Mouse (Mus musculus) liver, embryonic 13.5 days (tissue): Measurements from ENCODE around the gene Sfrp2. TPM values are rescaled to one million over a fixed set of nuclear protein-coding genes. Genes with fewer than 3 reads are reported as not detected.
A peak's percentile ranks its signal among the peaks of the same experiment; 100 is the strongest.

Experiments
- ATAC-seq: fragments of 200-750 bp; cut with Nextera tagmentation; 2 replicates; pipeline ENCODE4 v1.8.0; 2017; ENCODE audit warnings: low read depth, mild to moderate bottlenecking, moderate number of reproducible peaks, moderate library complexity
- DNase-seq: peaks from one replicate; pipeline ENCODE4 v3.0.0; 2022
- H3K27ac ChIP-seq: fragments of 300-500 bp; sonication (generic); 2 replicates; pipeline ENCODE4 v1.5.1; 2015; ENCODE audit warnings: moderate library complexity, mild to moderate bottlenecking, inconsistent platforms
- H3K27me3 ChIP-seq: fragments of 300-500 bp; sonication (generic); 2 replicates; pipeline ENCODE4 v1.6.1; 2015; ENCODE audit warnings: mild to moderate bottlenecking, inconsistent platforms
- H3K36me3 ChIP-seq: fragments of 300-500 bp; sonication (generic); 2 replicates; pipeline ENCODE4 v1.6.1; 2015; ENCODE audit warnings: mild to moderate bottlenecking, inconsistent platforms
- H3K4me1 ChIP-seq: fragments of 300-500 bp; sonication (generic); replicated peaks from 2 replicates; pipeline ENCODE4 v1.6.1; 2015; ENCODE audit warnings: inconsistent platforms
- H3K4me2 ChIP-seq: fragments of 300-500 bp; sonication (generic); 2 replicates; pipeline ENCODE4 v1.6.1; 2015; ENCODE audit warnings: inconsistent platforms, mild to moderate bottlenecking, moderate library complexity
- H3K4me3 ChIP-seq: fragments of 300-500 bp; sonication (generic); replicated peaks from 2 replicates; pipeline ENCODE4 v1.5.1; 2015; ENCODE audit warnings: mild to moderate bottlenecking, inconsistent platforms
- H3K9ac ChIP-seq: fragments of 300-500 bp; sonication (generic); 2 replicates; pipeline ENCODE4 v1.6.1; 2015; ENCODE audit warnings: mild to moderate bottlenecking, inconsistent platforms
- H3K9me3 ChIP-seq: fragments of 300-500 bp; sonication (generic); replicated peaks from 2 replicates; pipeline ENCODE4 v1.6.1; 2016; ENCODE audit warnings: inconsistent platforms
- WGBS: fragments of 180-500 bp; shearing (Covaris S2); methylation state at CpG from one replicate; pipeline ENCODE4 v1.1.7; 2015; ENCODE audit not compliant: insufficient replicate concordance; 5-methylcytosine and 5-hydroxymethylcytosine counted together
- polyA plus RNA-seq: library from polyadenylated mRNA; unstranded; fragments of >200 nt; fragmentation: Nextera tagmentation; extraction: Ambion mirVana; gene quantifications from 2 replicates; pipeline ENCODE4 v1.2.1, GENCODE M21; 2015

The Sfrp2 gene
- 7.9 and 8.5 TPM in 2 replicates for polyA plus RNA-seq

- H3K9ac ChIP-seq, result no peak within 1 kb of the TSS
- under 1% methylated on average over 81 of the region's 82 CpGs for WGBS
Measured at GRCm38 (mm10) chr3:83765871-83766725, at the start of gene Sfrp2. TSS of gene Sfrp2 (plus strand) at chr3:83766321.

GRCm38 (mm10) chr3:83717643-83718231 is 48.4 kb upstream of the Sfrp2 start:
- Histone ChIP-seq H3K9me3 (no peaks in the 10 kb centered on the region), H3K4me1 (no peaks in the 10 kb centered on the region), H3K27ac (no peak overlapping the region), H3K9ac (no peak overlapping the region), H3K4me2 (no peak overlapping the region), H3K4me3 (no peak overlapping the region), H3K36me3 (no peaks in the 10 kb centered on the region), H3K27me3 (no peaks in the 10 kb centered on the region)
- ATAC-seq, result no peak
- 58% methylated on average over 7 of the region's 7 CpGs for WGBS
- DNase-seq, result no peak

More at GRCm38 (mm10) chr3:83765871-83766725, at the start of gene Sfrp2:
- no peak within 1 kb of the TSS for H3K27ac ChIP-seq
- H3K36me3 ChIP-seq, result no peaks in the 10 kb centered on the region
- H3K4me3 ChIP-seq, result peak within 1 kb of the TSS; percentile 47
- H3K4me2 ChIP-seq, result peak within 1 kb of the TSS; percentile 66
- ATAC-seq (no peak), DNase-seq (no peak)
- H3K9me3 ChIP-seq, result no peaks in the 10 kb centered on the region
- H3K4me1 ChIP-seq, result peaks cover 11% of the 10 kb centered on the region; the same call in 1 of the 2 replicates
- peaks cover 70% of the 10 kb centered on the region for H3K27me3 ChIP-seq

GRCm38 (mm10) chr3:83718662-83719061 is 47.5 kb upstream of the Sfrp2 start:
- H3K4me1 ChIP-seq, result no peaks in the 10 kb centered on the region
- no peaks in the 10 kb centered on the region for H3K36me3 ChIP-seq
- H3K9me3 ChIP-seq, result no peaks in the 10 kb centered on the region
- no peak overlapping the region for H3K9ac ChIP-seq
- no peak overlapping the region for H3K4me2 ChIP-seq
- H3K4me3 ChIP-seq, result no peak overlapping the region
- WGBS, result 23% methylated on average over 4 of the region's 4 CpGs
- ATAC-seq (no peak), DNase-seq (no peak)
- no peaks in the 10 kb centered on the region for H3K27me3 ChIP-seq
- no peak overlapping the region for H3K27ac ChIP-seq

GRCm38 (mm10) chr3:83728223-83728622 is 37.9 kb upstream of the Sfrp2 start:
- ATAC-seq (no peak), DNase-seq (no peak)
- Histone ChIP-seq H3K27ac (no peak overlapping the region), H3K4me2 (no peak overlapping the region), H3K36me3 (no peaks in the 10 kb centered on the region), H3K4me1 (no peaks in the 10 kb centered on the region), H3K9me3 (no peaks in the 10 kb centered on the region), H3K4me3 (no peak overlapping the region), H3K9ac (no peak overlapping the region), H3K27me3 (no peaks in the 10 kb centered on the region)
- 56% methylated on average over 3 of the region's 3 CpGs for WGBS

GRCm38 (mm10) chr3:83728675-83729390 is 37.3 kb upstream of the Sfrp2 start:
- WGBS, result 67% methylated on average over 9 of the region's 9 CpGs
- Histone ChIP-seq H3K4me2 (no peak overlapping the region), H3K36me3 (no peaks in the 10 kb centered on the region), H3K27ac (no peak overlapping the region), H3K9ac (no peak overlapping the region), H3K27me3 (no peaks in the 10 kb centered on the region), H3K9me3 (no peaks in the 10 kb centered on the region), H3K4me1 (no peaks in the 10 kb centered on the region), H3K4me3 (no peak overlapping the region)
- ATAC-seq (no peak), DNase-seq (no peak)

GRCm38 (mm10) chr3:83733985-83734384 is 32.1 kb upstream of the Sfrp2 start:
- Histone ChIP-seq H3K27me3 (no peaks in the 10 kb centered on the region), H3K27ac (no peak overlapping the region), H3K4me2 (no peak overlapping the region), H3K36me3 (no peaks in the 10 kb centered on the region), H3K4me3 (no peak overlapping the region), H3K4me1 (no peaks in the 10 kb centered on the region), H3K9ac (no peak overlapping the region), H3K9me3 (no peaks in the 10 kb centered on the region)
- no peak for DNase-seq
- no peak for ATAC-seq
- 76% methylated on average over 8 of the region's 8 CpGs for WGBS

GRCm38 (mm10) chr3:83736980-83737379 is 29.1 kb upstream of the Sfrp2 start:
- ATAC-seq (no peak), DNase-seq (no peak)
- no peaks in the 10 kb centered on the region for H3K9me3 ChIP-seq
- no peaks in the 10 kb centered on the region for H3K27me3 ChIP-seq
- H3K4me2 ChIP-seq, result no peak overlapping the region
- H3K36me3 ChIP-seq, result no peaks in the 10 kb centered on the region
- no peak overlapping the region for H3K4me3 ChIP-seq
- no peak overlapping the region for H3K9ac ChIP-seq
- 75% methylated on average over 4 of the region's 4 CpGs for WGBS
- H3K4me1 ChIP-seq, result no peaks in the 10 kb centered on the region
- H3K27ac ChIP-seq, result no peak overlapping the region

GRCm38 (mm10) chr3:83740246-83740645 is 25.9 kb upstream of the Sfrp2 start:
- no peak overlapping the region for H3K27ac ChIP-seq
- ATAC-seq, result no peak

GRCm38 (mm10) chr3:83747276-83747675 is 18.8 kb upstream of the Sfrp2 start:
- H3K36me3 ChIP-seq, result no peaks in the 10 kb centered on the region
- no peaks in the 10 kb centered on the region for H3K4me1 ChIP-seq
- DNase-seq (no peak), ATAC-seq (no peak)
- no peak overlapping the region for H3K4me2 ChIP-seq
- no peaks in the 10 kb centered on the region for H3K9me3 ChIP-seq
- H3K4me3 ChIP-seq, result no peak overlapping the region
- H3K27ac ChIP-seq, result no peak overlapping the region
- no peak overlapping the region for H3K9ac ChIP-seq
- H3K27me3 ChIP-seq, result no peaks in the 10 kb centered on the region
- WGBS, result 69% methylated on average over 4 of the region's 4 CpGs

More at GRCm38 (mm10) chr3:83740246-83740645, 25.9 kb upstream of the Sfrp2 start:
- no peak for DNase-seq
- H3K36me3 ChIP-seq, result no peaks in the 10 kb centered on the region
- 48% methylated on average over 2 of the region's 2 CpGs for WGBS
- H3K4me3 ChIP-seq, result no peak overlapping the region
- H3K4me2 ChIP-seq, result no peak overlapping the region
- H3K27me3 ChIP-seq, result no peaks in the 10 kb centered on the region
- no peaks in the 10 kb centered on the region for H3K4me1 ChIP-seq
- no peaks in the 10 kb centered on the region for H3K9me3 ChIP-seq
- no peak overlapping the region for H3K9ac ChIP-seq

GRCm38 (mm10) chr3:83747895-83748294 is 18.2 kb upstream of the Sfrp2 start:
- Histone ChIP-seq H3K4me2 (no peak overlapping the region), H3K9ac (no peak overlapping the region), H3K4me1 (no peaks in the 10 kb centered on the region), H3K9me3 (no peaks in the 10 kb centered on the region), H3K27me3 (no peaks in the 10 kb centered on the region), H3K4me3 (no peak overlapping the region), H3K36me3 (no peaks in the 10 kb centered on the region), H3K27ac (no peak overlapping the region)
- ATAC-seq, result no peak
- no peak for DNase-seq
- 68% methylated on average over 5 of the region's 5 CpGs for WGBS

- H3K9ac ChIP-seq, result no peak overlapping the region
- H3K9me3 ChIP-seq, result no peaks in the 10 kb centered on the region
- H3K27ac ChIP-seq, result no peak overlapping the region
- no peaks in the 10 kb centered on the region for H3K36me3 ChIP-seq
- no peak overlapping the region for H3K4me2 ChIP-seq
- H3K27me3 ChIP-seq, result no peaks in the 10 kb centered on the region
- DNase-seq (no peak), ATAC-seq (no peak)
- no peak overlapping the region for H3K4me3 ChIP-seq
- 22% methylated on average over 2 of the region's 2 CpGs for WGBS
- H3K4me1 ChIP-seq, result no peaks in the 10 kb centered on the region
Measured at GRCm38 (mm10) chr3:83751625-83752024, 14.5 kb upstream of the Sfrp2 start.
